Mouse (Mus musculus) neural tube, embryonic 15.5 days (tissue): Measurements from ENCODE around the gene Cela3b. TPM values are rescaled to one million over a fixed set of nuclear protein-coding genes. Genes with fewer than 3 reads are reported as not detected.

Source experiments
- ATAC-seq: fragments of 200-750 bp; cut with Nextera tagmentation; 2 replicates; pipeline ENCODE4 v1.8.0; 2017; ENCODE audit warnings: mild to moderate bottlenecking, moderate TSS enrichment, moderate library complexity; ENCODE audit not compliant: low FRiP score
- H3K27ac ChIP-seq: fragments of 300-500 bp; sonication (generic); replicated peaks from 2 replicates; pipeline ENCODE4 v1.5.1; 2015; ENCODE audit warnings: mild to moderate bottlenecking, inconsistent platforms
- H3K27me3 ChIP-seq: fragments of 300-500 bp; sonication (generic); replicated peaks from 2 replicates; pipeline ENCODE4 v1.6.1; 2015; ENCODE audit warnings: inconsistent platforms
- H3K36me3 ChIP-seq: fragments of 300-500 bp; sonication (generic); 2 replicates; pipeline ENCODE4 v1.6.1; 2015; ENCODE audit warnings: inconsistent platforms
- H3K4me1 ChIP-seq: fragments of 300-500 bp; sonication (generic); 2 replicates; pipeline ENCODE4 v1.6.1; 2015; ENCODE audit warnings: inconsistent platforms
- H3K4me2 ChIP-seq: fragments of 300-500 bp; sonication (generic); 2 replicates; pipeline ENCODE4 v1.6.1; 2015; ENCODE audit warnings: inconsistent platforms, mild to moderate bottlenecking, moderate library complexity
- H3K4me3 ChIP-seq: fragments of 300-500 bp; sonication (generic); replicated peaks from 2 replicates; pipeline ENCODE4 v1.5.1; 2015; ENCODE audit warnings: mild to moderate bottlenecking, inconsistent platforms
- H3K9ac ChIP-seq: fragments of 300-500 bp; sonication (generic); replicated peaks from 2 replicates; pipeline ENCODE4 v1.6.1; 2015; ENCODE audit warnings: mild to moderate bottlenecking, inconsistent platforms
- H3K9me3 ChIP-seq: fragments of 300-500 bp; sonication (generic); replicated peaks from 2 replicates; pipeline ENCODE4 v1.6.1; 2016; ENCODE audit warnings: inconsistent platforms
- WGBS: fragments of 180-500 bp; shearing (Covaris S2); methylation state at CpG from one replicate; pipeline ENCODE4 v1.1.7; 2015; ENCODE audit warnings: mixed read lengths; 5-methylcytosine and 5-hydroxymethylcytosine counted together
- polyA plus RNA-seq: library from polyadenylated mRNA; unstranded; fragments of >200 nt; fragmentation: Nextera tagmentation; extraction: Ambion mirVana; gene quantifications from 2 replicates; pipeline ENCODE4 v1.2.1, GENCODE M21; 2015

Cela3b gene
- polyA plus RNA-seq, 1 experiment from 2014 or later, result not detected

GRCm38 (mm10) chr4:137379085-137379484, 51.3 kb downstream of the Cela3b start:
- no peak for ATAC-seq
- Histone ChIP-seq H3K9ac (no peak overlapping the region), H3K4me2 (no peak overlapping the region), H3K9me3 (no peaks in the 10 kb centered on the region), H3K4me1 (peaks cover 5% of the 10 kb centered on the region; the same call in 1 of the 2 replicates), H3K27me3 (no peaks in the 10 kb centered on the region), H3K36me3 (no peaks in the 10 kb centered on the region), H3K27ac (no peak overlapping the region), H3K4me3 (no peak overlapping the region)
- 89% methylated on average over 3 of the region's 3 CpGs for WGBS

GRCm38 (mm10) chr4:137377526-137378304, 52.6 kb downstream of the Cela3b start:
- ATAC-seq, result no peak
- Histone ChIP-seq H3K27ac (no peak overlapping the region), H3K9me3 (no peaks in the 10 kb centered on the region), H3K27me3 (no peaks in the 10 kb centered on the region), H3K4me3 (no peak overlapping the region), H3K4me2 (no peak overlapping the region), H3K9ac (no peak overlapping the region), H3K36me3 (no peaks in the 10 kb centered on the region), H3K4me1 (peaks cover 5% of the 10 kb centered on the region; the same call in 1 of the 2 replicates)
- 89% methylated on average over 4 of the region's 4 CpGs for WGBS

- no peak overlapping the region for H3K27ac ChIP-seq
- no peak overlapping the region for H3K4me2 ChIP-seq
- no peaks in the 10 kb centered on the region for H3K36me3 ChIP-seq
- H3K4me1 ChIP-seq, result peaks cover 5% of the 10 kb centered on the region; the same call in 1 of the 2 replicates
- no peaks in the 10 kb centered on the region for H3K27me3 ChIP-seq
- H3K4me3 ChIP-seq, result no peak overlapping the region
- H3K9ac ChIP-seq, result no peak overlapping the region
- no peaks in the 10 kb centered on the region for H3K9me3 ChIP-seq
- WGBS, result 66% methylated on average over 2 of the region's 2 CpGs
- no peak for ATAC-seq
Observed at GRCm38 (mm10) chr4:137376778-137377177, 53.6 kb downstream of the Cela3b start.

DNA sequence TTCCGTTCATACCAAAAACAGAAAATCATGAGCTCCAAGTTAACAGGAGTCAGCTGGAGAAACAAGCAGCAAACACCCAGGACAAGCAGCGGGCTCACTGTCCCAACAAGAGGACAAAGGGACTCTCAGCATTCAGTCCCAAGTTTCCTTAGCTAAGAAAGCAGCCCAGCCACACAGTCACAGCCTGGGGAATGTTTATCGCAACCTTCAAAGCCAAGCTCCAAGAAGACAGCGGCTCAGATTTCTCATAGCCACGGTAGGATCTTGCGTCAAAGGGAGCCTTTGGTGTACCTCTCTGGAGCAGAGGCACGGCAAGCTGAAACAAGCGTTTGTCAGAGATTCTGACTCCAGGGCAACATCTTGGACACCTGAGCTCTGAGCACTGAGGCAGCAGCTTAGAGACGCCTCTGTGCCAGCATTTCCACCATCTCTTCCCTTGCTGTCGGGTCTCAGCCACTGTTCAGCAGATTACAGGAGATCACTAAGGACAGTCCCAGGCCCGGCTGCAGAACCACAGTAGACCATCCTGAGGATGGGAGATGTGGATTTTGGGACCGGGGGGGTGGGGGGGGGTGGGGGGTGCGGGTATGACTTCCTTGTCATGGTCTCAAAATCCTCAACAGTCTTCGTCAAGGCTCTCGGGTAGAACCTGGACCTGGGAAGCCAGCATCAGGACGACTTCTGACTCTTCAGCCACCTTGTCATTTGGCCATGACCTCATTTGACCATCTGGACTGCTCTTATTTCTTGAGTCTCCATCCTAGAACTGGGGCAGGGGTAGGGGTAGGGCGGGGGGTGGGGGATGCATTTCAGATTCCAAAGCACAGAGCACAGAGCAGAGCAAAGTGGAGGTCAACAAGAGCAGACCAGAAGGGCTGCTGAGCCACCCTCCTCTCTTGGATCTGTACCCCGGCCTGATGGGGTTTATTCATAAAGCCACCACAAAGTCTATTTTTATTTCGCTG, 54.7 kb downstream of the Cela3b start:
- Histone ChIP-seq H3K27ac (no peak overlapping the region), H3K9ac (no peak overlapping the region), H3K9me3 (no peaks in the 10 kb centered on the region), H3K4me3 (no peak overlapping the region), H3K27me3 (no peaks in the 10 kb centered on the region), H3K4me2 (no peak overlapping the region), H3K36me3 (no peaks in the 10 kb centered on the region), H3K4me1 (no peaks in the 10 kb centered on the region)
- no peak for ATAC-seq
- WGBS, result 66% methylated on average over 19 of the region's 19 CpGs

GRCm38 (mm10) chr4:137373711-137374110, 56.6 kb downstream of the Cela3b start:
- H3K27ac ChIP-seq, result no peak overlapping the region
- no peak overlapping the region for H3K4me2 ChIP-seq
- H3K9me3 ChIP-seq, result no peaks in the 10 kb centered on the region
- 64% methylated on average over 6 of the region's 6 CpGs for WGBS
- no peak overlapping the region for H3K4me3 ChIP-seq
- H3K4me1 ChIP-seq, result peaks cover 9% of the 10 kb centered on the region
- H3K27me3 ChIP-seq, result no peaks in the 10 kb centered on the region
- no peaks in the 10 kb centered on the region for H3K36me3 ChIP-seq
- ATAC-seq, result no peak
- H3K9ac ChIP-seq, result no peak overlapping the region

DNA sequence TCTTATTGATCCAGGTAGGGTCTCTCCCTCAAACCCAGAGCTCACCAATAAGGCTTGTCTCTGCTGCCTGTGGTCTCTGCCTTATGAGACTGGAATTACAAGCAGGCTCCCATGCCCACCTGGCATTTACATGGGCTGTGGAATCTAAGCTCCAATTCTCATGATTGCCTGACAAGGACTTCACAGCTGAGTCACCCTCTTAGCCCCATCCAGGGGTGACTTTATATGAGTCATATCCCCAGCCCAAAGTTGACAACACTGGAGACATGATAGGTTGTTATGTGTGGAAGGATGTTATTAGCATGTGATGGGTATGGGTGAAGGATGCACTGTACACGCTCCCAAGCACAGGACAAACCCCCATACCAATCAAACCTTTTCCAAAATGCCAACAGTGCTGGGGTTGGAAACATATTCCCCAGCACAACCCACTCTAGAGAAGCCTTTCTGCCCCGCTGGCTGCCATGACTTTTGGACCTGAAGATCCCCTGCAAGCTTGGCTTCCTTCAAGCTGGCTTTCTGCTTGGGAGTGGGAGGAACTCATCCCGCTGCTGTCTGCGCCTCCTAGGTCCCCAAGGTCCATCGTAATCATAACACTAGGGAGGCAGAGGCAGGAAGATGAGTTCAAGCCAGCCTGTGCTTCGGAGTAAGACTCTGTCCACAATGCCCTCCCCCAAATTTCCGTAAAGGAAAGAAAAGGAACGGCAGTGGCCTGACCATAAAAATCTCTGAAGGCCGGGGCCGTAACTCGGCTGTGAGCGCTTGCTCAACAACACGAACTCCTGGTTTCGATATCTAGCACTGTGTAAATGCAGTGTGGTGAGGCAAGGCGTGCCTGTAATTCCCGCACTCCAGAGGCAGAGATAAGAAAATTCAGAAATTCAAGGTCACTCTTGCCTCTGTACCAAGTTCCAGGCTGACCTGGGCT, 58.5 kb downstream of the Cela3b start:
- Histone ChIP-seq H3K36me3 (no peaks in the 10 kb centered on the region), H3K27ac (no peak overlapping the region), H3K4me1 (peaks cover 11% of the 10 kb centered on the region), H3K4me3 (no peak overlapping the region), H3K9ac (no peak overlapping the region), H3K4me2 (no peak overlapping the region), H3K27me3 (no peaks in the 10 kb centered on the region), H3K9me3 (no peaks in the 10 kb centered on the region)
- WGBS, result 74% methylated on average over 16 of the region's 16 CpGs
- ATAC-seq, result no peak

Other genes starting within 250 kb of the Cela3b start
- gene Wnt4, start 153.1 kb downstream of the Cela3b start, polyA plus RNA-seq, result 3.8 and 5.0 TPM in 2 replicates
- gene Cdc42, start 72.8 kb downstream of the Cela3b start, polyA plus RNA-seq, result 923 and 961 TPM in 2 replicates
- not detected in 2 replicates for gene Cela3a, start 20.7 kb downstream of the Cela3b start, polyA plus RNA-seq
- gene 1700013G24Rik, start 22.7 kb upstream of the Cela3b start, polyA plus RNA-seq, result not detected in 2 replicates
- gene Hspg2, start 38.2 kb upstream of the Cela3b start, polyA plus RNA-seq, result 7.5 and 9.8 TPM in 2 replicates
- gene Ldlrad2, start 144.0 kb upstream of the Cela3b start, polyA plus RNA-seq, result not detected in 2 replicates
- 59.3 and 61.6 TPM in 2 replicates for gene Usp48, start 163.2 kb upstream of the Cela3b start, polyA plus RNA-seq
- gene Rap1gap, start 234.2 kb upstream of the Cela3b start, polyA plus RNA-seq, result 88.5 and 106 TPM in 2 replicates